Mouse (Mus musculus) frontal cortex, adult 2 months (tissue): ENCODE results near the gene Pnmal1. TPM values are rescaled to one million over a fixed set of nuclear protein-coding genes. Genes with fewer than 3 reads are reported as not detected.
"Not testable (repeated sequence)": the region's sequence is repeated elsewhere in the genome, so short reads cannot be mapped to it uniquely, and the experiment has no call there.

ENCODE experiments used
- DNase-seq, 2 experiments: peaks; one replicate each; pipeline ENCODE4 v3.0.0; 2022; ENCODE audit warnings: low spot score in 1 of 2; ENCODE audit errors: extremely low spot score in 1 of 2
- polyA plus RNA-seq: library from polyadenylated mRNA; depleted of rRNA; stranded (reverse); fragments of >200 nt; gene quantifications from 2 replicates; pipeline ENCODE4 v1.2.3, GENCODE M21; 2012

The Pnmal1 gene
- polyA plus RNA-seq, 1 experiment, result 73.0 TPM

- peak; percentile 80 to 93 for DNase-seq
These were observed 9.3 kb upstream of the Pnmal1 start for GRCm38 (mm10) chr7:16949908-16950841.

GRCm38 (mm10) chr7:16950861-16951635 lies 8.4 kb upstream of the Pnmal1 start:
- DNase-seq, result peak in 1 of 2 experiments; percentile 92

DNA sequence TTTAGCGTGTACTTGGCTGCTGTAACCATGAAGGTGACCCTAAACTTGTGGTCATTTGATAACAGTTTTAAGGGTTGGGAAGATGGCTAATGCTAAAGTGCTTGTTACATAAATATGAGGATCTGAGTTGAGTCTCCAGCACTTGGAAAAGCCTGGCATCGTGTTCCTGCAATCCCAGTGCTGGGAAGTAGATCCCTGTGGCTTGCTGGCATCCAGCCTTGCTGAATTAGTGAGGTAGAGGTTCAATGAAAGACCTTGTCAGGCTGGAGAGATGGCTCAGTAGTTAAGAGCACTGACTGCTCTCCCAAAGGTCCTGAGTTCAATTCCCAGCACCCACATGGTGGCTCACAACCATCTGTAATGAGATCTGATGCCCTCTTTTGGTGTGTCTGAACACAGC lies 5.7 kb upstream of the Pnmal1 start:
- not testable (repeated sequence) for DNase-seq

DNA sequence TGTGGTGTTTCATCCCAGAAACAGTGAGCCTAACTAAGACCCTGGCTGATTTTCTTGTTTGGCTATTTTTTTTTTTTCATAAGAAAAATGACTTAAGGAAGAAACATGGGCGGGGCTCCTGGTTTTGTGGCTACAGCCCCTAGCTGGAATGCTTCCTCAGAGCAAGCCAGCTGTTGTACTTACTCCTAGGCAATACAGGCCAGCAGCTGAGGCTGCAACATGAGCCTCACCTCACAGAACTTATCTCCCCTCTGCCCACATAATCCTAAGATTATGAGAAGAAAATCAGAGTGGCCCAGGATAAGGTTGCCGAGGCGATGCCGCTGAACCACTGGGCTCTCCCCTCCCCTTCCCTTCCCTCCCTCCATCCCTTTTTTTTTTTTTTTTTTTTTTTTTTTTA lies 3.8 kb upstream of the Pnmal1 start:
- DNase-seq, result no peak

DNA sequence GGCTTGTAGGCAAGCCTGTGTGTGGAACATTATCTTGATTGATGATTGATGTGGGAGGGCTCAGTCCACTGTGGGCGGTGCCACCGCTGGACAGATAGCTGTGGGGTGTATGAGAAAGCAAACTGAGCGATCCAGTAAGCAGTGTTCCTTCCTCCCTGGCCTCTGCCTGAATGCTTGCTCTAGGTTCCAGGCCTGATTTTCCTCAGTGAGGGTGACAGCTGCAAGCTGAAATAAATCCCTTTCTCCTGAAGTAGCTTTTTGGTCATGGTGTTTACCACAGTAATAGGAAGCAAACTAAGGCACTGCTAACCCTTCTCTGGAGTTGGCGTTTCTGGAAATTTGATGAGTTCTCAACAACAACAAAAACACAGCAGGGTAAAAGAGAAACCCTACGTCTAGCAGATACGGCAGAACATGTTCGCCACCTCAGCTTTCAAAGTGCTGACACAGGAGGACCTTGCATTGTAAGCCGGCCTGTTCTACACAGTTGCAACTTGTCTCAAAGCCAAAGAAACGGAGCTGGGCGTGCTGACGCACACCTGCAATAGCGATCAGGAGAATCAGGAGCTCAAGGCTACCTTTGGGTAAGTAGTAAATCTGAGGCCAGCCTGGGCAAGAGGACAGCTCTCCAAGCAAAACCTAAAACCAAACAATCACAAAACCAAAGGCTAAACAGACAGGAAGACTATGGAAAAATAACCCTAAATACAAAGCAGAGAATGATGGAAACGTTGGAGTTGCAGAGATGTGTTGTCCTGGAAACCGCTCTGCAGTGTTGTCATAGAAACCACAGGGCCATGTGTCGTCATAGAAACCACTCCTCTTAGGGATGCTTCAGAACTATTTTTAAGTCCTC lies 2.8 kb upstream of the Pnmal1 start:
- peak; percentile 80 to 84 for DNase-seq

DNA sequence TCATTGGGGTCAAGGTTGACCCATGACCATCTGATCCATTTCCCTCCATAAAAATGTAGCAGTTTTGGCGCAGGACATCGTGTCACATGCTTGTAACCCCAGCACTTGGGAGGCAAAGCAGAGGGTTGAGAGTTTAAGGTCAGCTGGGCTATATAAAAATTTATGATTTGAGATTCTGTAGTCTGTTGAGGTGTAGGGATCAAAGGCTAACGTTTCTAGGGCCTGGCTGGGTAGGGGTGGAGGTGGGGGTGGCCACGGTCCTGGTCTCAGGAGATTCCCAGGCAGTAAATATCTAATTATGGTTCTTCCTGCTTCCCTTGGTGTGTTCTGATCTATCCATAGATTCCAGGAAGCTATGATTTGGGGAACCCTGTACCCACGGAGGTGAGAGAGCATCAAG lies 2.2 kb downstream of the Pnmal1 start:
- no peak for DNase-seq

- no peak for DNase-seq
These were observed 8.9 kb downstream of the Pnmal1 start for GRCm38 (mm10) chr7:16968414-16968813.

GRCm38 (mm10) chr7:16971160-16971559 lies 11.7 kb downstream of the Pnmal1 start:
- no peak for DNase-seq

DNA sequence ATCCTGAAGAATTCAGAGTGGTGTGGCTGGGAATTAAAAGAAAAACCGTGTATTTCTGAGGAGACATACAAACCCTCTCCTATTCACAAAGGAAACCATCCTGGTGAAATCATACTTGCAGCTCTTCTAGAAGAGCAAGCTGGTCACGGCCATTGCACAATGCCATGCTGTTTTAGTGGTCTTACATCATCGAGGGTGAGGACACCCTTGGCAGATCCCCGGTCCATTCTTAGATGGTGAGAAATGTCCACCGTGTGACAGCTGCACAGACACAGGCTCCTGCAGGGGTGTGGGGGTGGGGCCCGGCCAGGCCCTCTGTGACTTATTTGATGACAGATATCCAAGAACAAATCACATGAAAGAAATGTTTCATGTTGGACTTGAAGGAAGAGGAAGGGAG lies 14.5 kb downstream of the Pnmal1 start:
- no peak for DNase-seq

- no peak for DNase-seq
These were observed 16.8 kb downstream of the Pnmal1 start for GRCm38 (mm10) chr7:16976298-16976697.

GRCm38 (mm10) chr7:16978173-16978572 lies 18.7 kb downstream of the Pnmal1 start:
- no peak for DNase-seq

DNA sequence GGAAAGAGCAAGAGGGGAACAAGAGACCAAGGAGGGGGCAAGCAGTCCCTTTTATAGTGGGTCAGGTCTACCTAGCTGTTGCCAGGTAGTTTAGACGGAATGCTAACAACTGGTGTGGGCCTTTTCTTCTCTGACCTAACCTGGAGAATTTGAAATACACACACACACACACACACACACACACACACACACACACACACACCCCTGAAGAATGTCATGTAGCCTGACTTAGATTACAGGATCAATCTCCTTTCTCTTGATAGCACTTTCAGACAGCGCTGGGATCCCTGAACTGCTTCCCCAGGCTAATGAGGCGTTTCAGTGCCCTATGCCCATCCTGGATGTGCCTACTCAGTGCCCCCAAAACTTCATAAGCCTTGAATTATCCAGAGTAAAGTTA lies 19.1 kb downstream of the Pnmal1 start:
- no peak for DNase-seq

- DNase-seq, result no peak
These were observed 20.9 kb downstream of the Pnmal1 start for GRCm38 (mm10) chr7:16980348-16980747.

DNA sequence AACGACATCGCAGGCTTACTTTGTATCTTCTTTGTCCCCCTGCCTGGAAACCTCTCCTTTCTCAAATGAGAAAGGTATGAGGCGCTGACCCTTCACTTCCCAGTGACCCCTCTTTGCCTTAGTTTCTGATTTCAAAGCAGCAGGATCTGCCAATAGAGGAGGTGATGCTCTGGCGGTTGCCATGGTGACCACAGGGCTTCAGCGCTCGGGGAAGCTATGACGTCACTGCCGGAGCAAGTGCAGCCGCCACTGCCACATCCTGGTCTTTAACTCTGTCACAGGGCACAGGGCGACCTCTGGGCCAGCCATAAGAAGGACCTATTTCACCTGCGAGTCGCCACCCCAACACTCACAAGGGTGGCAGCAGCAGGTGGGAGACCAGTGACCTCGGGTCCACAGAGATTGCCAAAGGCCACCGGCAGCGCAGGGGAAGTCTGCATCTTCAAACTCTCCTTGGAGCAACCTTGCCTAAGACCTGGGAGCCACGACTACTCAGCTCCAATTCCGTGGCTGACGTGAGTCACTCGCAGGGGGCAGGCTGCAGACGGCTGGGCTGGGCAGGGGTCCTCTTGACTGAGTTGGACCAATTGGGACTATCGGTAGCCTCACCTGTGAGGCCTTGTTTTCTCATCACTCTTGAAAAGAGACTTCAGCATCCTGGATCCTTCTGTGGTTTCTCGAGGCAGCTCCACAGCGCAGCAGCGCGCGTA lies 23.5 kb downstream of the Pnmal1 start, which contains the start of gene Gm42372:
TSS of gene Gm42372 (plus strand) at position 228 of the 710 bp plus-strand sequence.
- peak; percentile 91 to 93 for DNase-seq

DNA sequence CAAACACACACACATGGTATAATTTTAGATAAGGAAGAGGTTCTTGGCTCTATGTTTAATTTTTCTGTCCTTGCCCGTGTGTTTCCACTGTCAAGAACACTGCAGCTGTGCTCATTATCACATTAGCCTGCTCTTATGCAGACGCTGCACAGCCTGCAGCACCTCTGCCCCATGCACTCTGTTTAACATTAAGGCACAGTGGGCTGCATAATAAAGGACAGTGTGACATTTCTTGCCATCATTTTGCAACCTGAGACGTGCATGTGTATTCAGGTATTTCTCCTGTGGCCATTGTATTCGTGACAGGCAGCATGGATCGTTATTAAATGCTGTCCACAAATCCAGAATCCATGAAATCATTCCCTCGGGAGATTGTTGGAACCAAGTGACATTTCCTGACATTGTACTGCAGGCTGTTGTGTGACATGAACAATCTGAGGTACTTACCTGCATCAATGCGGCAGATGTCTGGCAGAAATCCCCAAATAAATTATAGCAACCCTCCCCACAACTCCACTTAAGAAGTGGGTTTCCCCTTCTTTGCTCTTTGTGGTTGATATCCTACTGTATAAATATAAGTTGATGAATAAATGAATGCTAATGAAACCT lies 28.2 kb downstream of the Pnmal1 start:
- no peak for DNase-seq

- DNase-seq, result no peak
These were observed 28.9 kb downstream of the Pnmal1 start for GRCm38 (mm10) chr7:16988405-16988804.

DNA sequence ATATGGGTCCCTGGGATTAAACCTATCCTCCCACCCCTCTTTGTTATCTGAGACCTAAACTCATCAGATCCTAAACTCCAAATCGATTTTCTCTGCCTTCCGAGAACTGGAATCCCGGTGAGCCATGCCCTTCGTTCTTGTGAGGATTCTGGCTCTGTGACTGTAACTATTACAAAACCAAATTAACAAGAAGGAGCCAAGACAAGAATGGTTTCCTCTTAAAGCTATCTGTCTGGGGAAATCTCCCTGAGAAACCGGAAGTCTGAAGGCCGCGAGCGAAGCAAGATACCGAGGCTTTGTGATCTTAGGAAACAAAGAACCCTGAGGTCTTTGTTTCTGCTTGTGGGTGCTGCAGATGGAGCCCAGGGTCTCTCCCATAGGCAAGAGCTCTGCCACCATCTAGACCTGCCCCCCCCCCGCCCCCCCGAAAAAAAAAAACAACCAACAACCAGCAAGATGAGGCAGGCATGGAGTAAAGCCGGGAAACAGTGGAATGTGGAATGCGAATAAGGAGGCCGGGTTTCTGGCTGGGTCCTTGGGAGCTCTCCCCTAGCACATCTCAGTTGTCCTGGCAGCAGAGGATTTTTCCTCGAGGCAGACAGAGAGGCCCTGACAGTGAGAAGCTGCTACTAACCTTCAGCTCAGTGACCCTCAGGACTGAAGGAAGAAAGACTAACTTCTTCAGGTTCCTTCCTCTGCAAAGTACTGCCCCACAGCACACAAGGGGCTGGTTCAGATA lies 30.7 kb downstream of the Pnmal1 start:
- no peak for DNase-seq

DNA sequence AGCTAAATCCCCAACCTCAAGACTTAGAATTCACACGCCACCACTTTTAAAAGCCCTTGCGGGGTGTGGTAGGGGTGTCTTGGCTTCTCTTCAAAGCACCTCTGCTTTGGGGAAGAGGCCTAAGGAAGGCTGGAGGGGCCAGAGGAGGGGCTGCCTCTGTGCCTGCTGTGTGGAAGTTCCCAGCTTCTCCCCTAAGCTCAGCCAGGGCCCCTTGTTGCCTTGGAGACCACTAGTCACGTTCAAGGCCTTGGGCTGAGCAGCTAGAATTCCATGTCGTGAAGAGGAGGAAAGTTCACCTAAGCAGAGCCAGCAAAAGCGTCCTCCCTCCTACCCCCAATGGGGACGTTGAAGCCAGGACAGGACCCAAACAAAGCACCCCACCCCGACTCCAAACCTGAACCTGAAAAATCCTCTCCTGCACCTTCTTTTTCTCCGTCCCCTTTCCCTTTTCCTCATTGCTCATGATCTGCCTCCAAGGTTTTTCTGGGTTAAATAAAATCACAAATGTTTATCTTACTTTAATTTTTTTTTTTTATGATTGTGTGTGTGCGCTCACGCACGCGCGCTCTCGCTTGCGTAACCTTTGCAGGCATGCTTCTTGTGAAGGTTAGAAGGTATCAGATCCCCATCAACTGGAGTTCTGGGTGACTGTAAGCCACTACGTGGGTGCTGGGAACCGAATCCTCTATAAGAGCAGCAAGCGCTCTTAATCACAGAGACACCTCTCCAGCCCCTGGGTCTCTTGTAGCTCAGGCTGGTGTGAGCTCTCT lies 32.4 kb downstream of the Pnmal1 start:
- DNase-seq, result no peak
